Mouse (Mus musculus) limb, embryonic 11.5 days (tissue): Measurements from ENCODE around the gene Slc44a5. TPM values are rescaled to one million over a fixed set of nuclear protein-coding genes. Genes with fewer than 3 reads are reported as not detected.
"Not testable (repeated sequence)": the region's sequence is repeated elsewhere in the genome, so short reads cannot be mapped to it uniquely, and the experiment has no call there.

Experiments used
- ATAC-seq: fragments of 200-750 bp; cut with Nextera tagmentation; 2 replicates; pipeline ENCODE4 v1.8.0; 2017; ENCODE audit warnings: low read depth; ENCODE audit not compliant: insufficient number of reproducible peaks, low FRiP score, low TSS enrichment
- DNase-seq: peaks from one replicate; pipeline ENCODE4 v3.0.0-alpha.2; 2015; ENCODE audit warnings: low spot score
- H3K27ac ChIP-seq: fragments of 300-500 bp; sonication (generic); replicated peaks from 2 replicates; pipeline ENCODE4 v1.5.1; 2014; ENCODE audit warnings: low read depth, mild to moderate bottlenecking, low read length
- H3K27me3 ChIP-seq: fragments of 300-500 bp; sonication (generic); 2 replicates; pipeline ENCODE4 v1.6.1; 2014; ENCODE audit warnings: mild to moderate bottlenecking, low read length, mixed read lengths; ENCODE audit not compliant: control insufficient read depth, insufficient read depth
- H3K36me3 ChIP-seq: fragments of 300-500 bp; sonication (generic); 2 replicates; pipeline ENCODE4 v1.6.1; 2014; ENCODE audit warnings: mild to moderate bottlenecking, low read length, moderate library complexity, mixed read lengths; ENCODE audit not compliant: control insufficient read depth, insufficient read depth
- H3K4me1 ChIP-seq: fragments of 300-500 bp; sonication (generic); 2 replicates; pipeline ENCODE4 v1.6.1; 2014; ENCODE audit warnings: low read length, mixed read lengths; ENCODE audit not compliant: control insufficient read depth, insufficient read depth
- H3K4me2 ChIP-seq: fragments of 300-500 bp; sonication (generic); 2 replicates; pipeline ENCODE4 v1.6.1; 2014; ENCODE audit warnings: low read depth, mild to moderate bottlenecking, moderate library complexity; ENCODE audit not compliant: severe bottlenecking
- H3K4me3 ChIP-seq: fragments of 300-500 bp; sonication (generic); 2 replicates; pipeline ENCODE4 v1.5.1; 2014; ENCODE audit warnings: low read depth, low read length
- H3K9ac ChIP-seq: fragments of 300-500 bp; sonication (generic); 2 replicates; pipeline ENCODE4 v1.6.1; 2014; ENCODE audit warnings: mild to moderate bottlenecking, low read length
- H3K9me3 ChIP-seq: fragments of 300-500 bp; sonication (generic); 2 replicates; pipeline ENCODE4 v1.6.1; 2016; ENCODE audit warnings: low read length; ENCODE audit not compliant: control insufficient read depth
- WGBS: fragments of 180-500 bp; shearing (Covaris S2); extraction: QIAGEN DNeasy Blood & Tissue Kit; methylation state at CpG from one replicate; pipeline ENCODE4 v1.1.7; 2014; 5-methylcytosine and 5-hydroxymethylcytosine counted together
- polyA plus RNA-seq: library from polyadenylated mRNA; unstranded; fragments of >200 nt; fragmentation: Nextera tagmentation; extraction: Ambion mirVana; gene quantifications from 2 replicates; pipeline ENCODE4 v1.2.1, GENCODE M21; 2014

Slc44a5 gene
- polyA plus RNA-seq, 1 experiment from 2014 or later, result 0.39 TPM

DNA sequence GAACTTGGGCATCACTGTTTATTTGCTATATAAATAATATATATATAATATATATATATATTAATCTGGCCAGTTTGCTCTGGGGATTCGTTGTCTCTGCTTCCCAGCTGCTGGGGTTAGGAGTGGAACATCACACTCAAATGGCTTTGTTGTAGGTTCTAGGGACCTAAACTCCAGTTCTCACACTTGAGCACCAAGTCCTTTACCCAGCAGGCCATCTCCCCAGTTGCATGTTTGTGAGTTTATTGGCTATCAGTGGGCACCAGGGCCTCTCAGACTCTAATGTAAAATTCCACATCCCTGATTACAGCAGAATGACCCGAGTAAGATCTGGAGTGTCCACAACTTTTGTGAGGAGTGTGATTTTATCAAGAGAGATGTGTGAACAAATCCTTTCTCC, 161.5 kb downstream of the Slc44a5 start:
- ATAC-seq (no peak), DNase-seq (no peak)
- 72% methylated on average over 2 of the region's 2 CpGs for WGBS
- Histone ChIP-seq H3K36me3 (no peaks in the 10 kb centered on the region), H3K27me3 (no peaks in the 10 kb centered on the region), H3K4me1 (no peaks in the 10 kb centered on the region), H3K9me3 (no peaks in the 10 kb centered on the region), H3K27ac (no peak overlapping the region), H3K9ac (no peak overlapping the region), H3K4me3 (no peak overlapping the region), H3K4me2 (no peak overlapping the region)

GRCm38 (mm10) chr3:154136501-154136900, 163.3 kb downstream of the Slc44a5 start:
- DNase-seq (no peak), ATAC-seq (no peak)
- Histone ChIP-seq H3K4me1 (no peaks in the 10 kb centered on the region), H3K36me3 (no peaks in the 10 kb centered on the region), H3K9ac (no peak overlapping the region), H3K4me3 (no peak overlapping the region), H3K27ac (no peak overlapping the region), H3K4me2 (no peak overlapping the region), H3K9me3 (no peaks in the 10 kb centered on the region), H3K27me3 (no peaks in the 10 kb centered on the region)
- WGBS, result 86% methylated on average over 3 of the region's 3 CpGs

GRCm38 (mm10) chr3:154141346-154141745, 168.1 kb downstream of the Slc44a5 start:
- 89% methylated on average over 4 of the region's 4 CpGs for WGBS
- H3K9ac ChIP-seq, result no peak overlapping the region
- H3K27ac ChIP-seq, result no peak overlapping the region
- no peaks in the 10 kb centered on the region for H3K27me3 ChIP-seq
- DNase-seq, result no peak
- H3K4me1 ChIP-seq, result no peaks in the 10 kb centered on the region
- no peak overlapping the region for H3K4me2 ChIP-seq
- H3K4me3 ChIP-seq, result no peak overlapping the region
- ATAC-seq, result no peak
- H3K36me3 ChIP-seq, result no peaks in the 10 kb centered on the region
- H3K9me3 ChIP-seq, result no peaks in the 10 kb centered on the region

DNA sequence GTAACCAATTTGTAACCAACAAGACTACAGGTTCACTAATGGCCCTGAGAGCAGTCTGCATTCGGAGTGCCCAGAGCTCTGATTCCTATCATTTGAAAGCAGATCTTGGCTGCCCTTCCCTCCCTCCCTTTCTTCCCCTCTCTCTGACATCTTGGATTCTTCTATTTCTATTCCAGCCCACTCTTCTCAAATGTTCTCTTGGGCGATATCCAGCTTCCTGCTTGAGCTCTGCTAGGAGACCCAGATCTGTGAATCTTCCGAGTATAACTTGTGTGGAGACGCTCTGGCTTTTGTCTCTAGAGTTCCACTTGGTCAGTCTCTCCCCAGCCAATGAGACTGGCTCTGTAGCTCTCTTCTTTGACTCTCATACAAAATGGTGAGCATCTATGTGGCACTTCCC, 169.4 kb downstream of the Slc44a5 start:
- Histone ChIP-seq H3K27ac (no peak overlapping the region), H3K4me3 (no peak overlapping the region), H3K9me3 (no peaks in the 10 kb centered on the region), H3K4me2 (no peak overlapping the region), H3K4me1 (no peaks in the 10 kb centered on the region), H3K36me3 (no peaks in the 10 kb centered on the region), H3K9ac (no peak overlapping the region), H3K27me3 (no peaks in the 10 kb centered on the region)
- ATAC-seq, result no peak
- 94% methylated on average over 4 of the region's 4 CpGs for WGBS
- no peak for DNase-seq

DNA sequence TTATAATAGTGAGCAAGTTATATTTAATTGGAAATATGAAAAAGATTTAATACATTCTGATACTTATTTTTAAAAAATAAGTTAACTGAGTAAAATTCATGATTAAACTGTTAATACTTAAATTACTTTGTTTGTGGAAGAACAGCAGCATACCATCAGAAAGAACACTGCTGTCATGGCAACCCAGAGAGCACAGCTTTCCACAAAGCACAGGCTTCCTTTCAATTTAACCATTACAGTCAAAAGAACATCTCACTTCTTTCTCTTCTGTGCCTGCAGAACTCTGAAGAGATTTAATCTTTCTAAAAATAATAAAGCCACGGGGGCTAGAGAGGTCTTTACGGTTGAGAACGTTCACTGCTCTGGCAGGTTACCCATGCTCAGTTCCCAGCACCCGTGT, 172.5 kb downstream of the Slc44a5 start:
- Histone ChIP-seq H3K4me3 (no peak overlapping the region), H3K9ac (no peak overlapping the region), H3K27me3 (no peaks in the 10 kb centered on the region), H3K36me3 (no peaks in the 10 kb centered on the region), H3K4me2 (no peak overlapping the region), H3K9me3 (no peaks in the 10 kb centered on the region), H3K4me1 (no peaks in the 10 kb centered on the region), H3K27ac (no peak overlapping the region)
- no peak for ATAC-seq
- 90% methylated on average over 4 of the region's 4 CpGs for WGBS
- no peak for DNase-seq

DNA sequence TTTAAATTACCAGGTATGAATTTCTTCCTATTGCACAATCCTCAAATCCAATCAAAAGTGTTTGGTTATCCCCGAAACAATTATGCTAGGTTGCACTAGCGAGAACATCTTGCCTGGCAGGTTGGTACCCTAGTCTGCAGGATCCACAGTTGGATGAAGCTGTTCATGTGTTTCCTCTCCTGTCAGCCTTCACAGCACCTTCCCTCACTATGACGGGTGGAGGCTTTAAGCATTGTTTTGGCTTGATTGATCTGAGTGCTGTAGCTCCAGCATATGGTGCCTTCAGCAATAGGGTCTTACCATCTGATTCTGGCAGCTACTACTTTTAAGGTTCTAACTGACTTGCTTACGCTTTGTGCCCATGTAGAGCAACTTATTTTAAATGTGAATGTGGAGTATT, 176.5 kb downstream of the Slc44a5 start:
- no peak overlapping the region for H3K4me3 ChIP-seq
- no peak overlapping the region for H3K27ac ChIP-seq
- H3K36me3 ChIP-seq, result no peaks in the 10 kb centered on the region
- H3K4me2 ChIP-seq, result no peak overlapping the region
- ATAC-seq, result no peak
- 84% methylated on average over 4 of the region's 4 CpGs for WGBS
- DNase-seq, result no peak
- H3K27me3 ChIP-seq, result no peaks in the 10 kb centered on the region
- no peaks in the 10 kb centered on the region for H3K9me3 ChIP-seq
- H3K4me1 ChIP-seq, result no peaks in the 10 kb centered on the region
- no peak overlapping the region for H3K9ac ChIP-seq

DNA sequence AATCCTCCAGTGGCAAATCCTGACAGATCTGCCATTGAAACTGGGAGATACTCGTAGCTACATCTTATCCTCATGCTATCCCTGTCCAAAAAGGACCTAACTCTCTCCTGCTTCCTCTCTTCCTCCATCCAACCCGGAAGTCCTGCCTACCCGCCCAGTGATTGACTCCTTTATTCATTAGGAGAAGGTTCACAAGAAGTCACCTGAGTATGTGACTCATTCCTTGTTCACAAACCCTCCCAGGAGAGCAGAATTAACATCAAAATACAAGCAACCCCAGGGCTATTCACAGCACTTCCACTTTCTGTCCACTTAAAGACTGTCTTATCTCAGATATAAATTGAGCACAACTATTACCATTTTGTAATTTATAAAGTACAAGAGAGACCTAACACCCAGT, 180.3 kb downstream of the Slc44a5 start:
- not testable (repeated sequence) for ATAC-seq, H3K27me3 ChIP-seq, DNase-seq, H3K36me3 ChIP-seq, H3K9ac ChIP-seq, H3K9me3 ChIP-seq, H3K27ac ChIP-seq, H3K4me3 ChIP-seq, H3K4me1 ChIP-seq, H3K4me2 ChIP-seq
- 75% methylated on average over 3 of the region's 3 CpGs for WGBS

GRCm38 (mm10) chr3:154165882-154166281, 192.6 kb downstream of the Slc44a5 start:
- H3K36me3 ChIP-seq, result no peaks in the 10 kb centered on the region
- H3K27me3 ChIP-seq, result no peaks in the 10 kb centered on the region
- DNase-seq, result no peak
- no peak overlapping the region for H3K4me3 ChIP-seq
- no peaks in the 10 kb centered on the region for H3K4me1 ChIP-seq
- no peak for ATAC-seq
- H3K4me2 ChIP-seq, result no peak overlapping the region
- no peak overlapping the region for H3K9ac ChIP-seq
- WGBS, result 92% methylated on average over 4 of the region's 4 CpGs
- H3K27ac ChIP-seq, result no peak overlapping the region
- H3K9me3 ChIP-seq, result no peaks in the 10 kb centered on the region

- Histone ChIP-seq H3K27me3 (no peaks in the 10 kb centered on the region), H3K36me3 (no peaks in the 10 kb centered on the region), H3K9me3 (no peaks in the 10 kb centered on the region), H3K9ac (no peak overlapping the region), H3K4me1 (no peaks in the 10 kb centered on the region), H3K4me2 (no peak overlapping the region), H3K4me3 (no peak overlapping the region), H3K27ac (no peak overlapping the region)
- 73% methylated on average over 10 of the region's 10 CpGs for WGBS
- DNase-seq, result no peak
- ATAC-seq, result no peak
Observed at GRCm38 (mm10) chr3:154171881-154172592, 198.8 kb downstream of the Slc44a5 start.
